Mouse (Mus musculus) skeletal muscle tissue, postnatal 0 days (tissue): ENCODE data around the gene Ptprs. TPM values are rescaled to one million over a fixed set of nuclear protein-coding genes. Genes with fewer than 3 reads are reported as not detected.

Source experiments
- microRNA-seq, 2 experiments: library from miRNA; unstranded; fragments of <30 nt; microRNA quantifications; one replicate each; pipeline ENCODE4; 2016
- polyA plus RNA-seq: library from polyadenylated mRNA; unstranded; fragments of >200 nt; fragmentation: Nextera tagmentation; extraction: Ambion mirVana; gene quantifications from 2 replicates; pipeline ENCODE4 v1.2.1, GENCODE M21; 2015

The Ptprs gene
- 17.7 and 21.6 TPM in 2 replicates for polyA plus RNA-seq

GRCm38 (mm10) chr17:56476402-56476752, at the start of gene Ptprs:
Gene Ptprs, minus strand, starts transcription at chr17:56476483.

GRCm38 (mm10) chr17:56512310-56512709, 36.0 kb upstream of the Ptprs start, which contains the start of gene Znrf4:
Gene Znrf4, minus strand, starts transcription at chr17:56512431.

Small RNAs within 50 kb of the gene (microRNA-seq; reads per million reads assigned to microRNA genes)
- 0.20 to 0.21 reads per million in 2 experiments for gene Mir6977

Other genes with a start within 250 kb of the Ptprs start
- 62.2 and 73.4 TPM in 2 replicates for gene Fem1a, start 219.7 kb downstream of the Ptprs start, polyA plus RNA-seq
- gene Ticam1, start 199.7 kb downstream of the Ptprs start, polyA plus RNA-seq: 2.5 TPM in 2 replicates
- gene Plin3, start 183.6 kb downstream of the Ptprs start, polyA plus RNA-seq: 51.4 and 59.0 TPM in 2 replicates
- gene Arrdc5, start 176.2 kb downstream of the Ptprs start, polyA plus RNA-seq: 0.14 TPM in 1 of 2 replicates, not detected in the other
- gene Uhrf1, start 173.2 kb downstream of the Ptprs start, polyA plus RNA-seq: 12.9 and 16.1 TPM in 2 replicates
- gene Kdm4b, start 150.4 kb downstream of the Ptprs start, polyA plus RNA-seq: 11.6 and 12.8 TPM in 2 replicates
- gene Znrf4, start 35.9 kb upstream of the Ptprs start, polyA plus RNA-seq: not detected in 2 replicates
- gene Gm20219, start 77.9 kb upstream of the Ptprs start, polyA plus RNA-seq: 0.22 and 1.0 TPM in 2 replicates
- gene Safb2, start 108.1 kb upstream of the Ptprs start, polyA plus RNA-seq: 24.4 and 31.3 TPM in 2 replicates
- gene Safb, start 108.3 kb upstream of the Ptprs start, polyA plus RNA-seq: 47.9 and 50.0 TPM in 2 replicates
- gene 2410015M20Rik, start 133.3 kb upstream of the Ptprs start, polyA plus RNA-seq: 365 and 383 TPM in 2 replicates
- gene Rpl36, start 136.9 kb upstream of the Ptprs start, polyA plus RNA-seq: 1,491 and 1,689 TPM in 2 replicates
- gene Lonp1, start 150.4 kb upstream of the Ptprs start, polyA plus RNA-seq: 27.8 and 29.4 TPM in 2 replicates
- gene Catsperd, start 151.7 kb upstream of the Ptprs start, polyA plus RNA-seq: 0.05 and 0.12 TPM in 2 replicates
- gene Ranbp3, start 196.8 kb upstream of the Ptprs start, polyA plus RNA-seq: 36.7 and 39.3 TPM in 2 replicates
- 746 and 852 TPM in 2 replicates for gene Ndufa11, start 241.3 kb upstream of the Ptprs start, polyA plus RNA-seq
- gene Vmac, start 241.5 kb upstream of the Ptprs start, polyA plus RNA-seq: 7.1 and 10.0 TPM in 2 replicates